Mouse (Mus musculus): ENCODE measurements around the gene Mis18a. TPM values are rescaled to one million over a fixed set of nuclear protein-coding genes. Genes with fewer than 3 reads are reported as not detected.

Mis18a gene
- polyA plus RNA-seq, 1 experiment: 12.8 TPM

Other genes starting within 250 kb of the Mis18a start
- 0.90 and 1.3 TPM in 2 replicates for gene Mrap, start 10.8 kb upstream of the Mis18a start, polyA plus RNA-seq (2012; rRNA removed)
- gene Urb1, start 83.0 kb upstream of the Mis18a start, polyA plus RNA-seq (2012; rRNA removed): 5.6 and 6.8 TPM in 2 replicates
- 2.8 and 2.9 TPM in 2 replicates for gene Eva1c, start 99.3 kb upstream of the Mis18a start, polyA plus RNA-seq (2012; rRNA removed)
- gene Cfap298, start 207.7 kb upstream of the Mis18a start, polyA plus RNA-seq (2012; rRNA removed): 35.6 and 40.2 TPM in 2 replicates

Measured in frontal cortex, adult 2 months (tissue).